Mouse (Mus musculus): ENCODE results near the gene Olfr1431.
"Not testable (repeated sequence)": the region's sequence is repeated elsewhere in the genome, so short reads cannot be mapped to it uniquely, and the experiment has no call there.

Gene Olfr1431

GRCm38 (mm10) chr19:12200334-12200733 lies at the start of gene Olfr1431:
Olfr1431 (plus strand) TSS chr19:12200634.
- no peak for DNase-seq (ENCODE audit: low read depth in 2 of 2, low spot score in 2 of 2)

DNA sequence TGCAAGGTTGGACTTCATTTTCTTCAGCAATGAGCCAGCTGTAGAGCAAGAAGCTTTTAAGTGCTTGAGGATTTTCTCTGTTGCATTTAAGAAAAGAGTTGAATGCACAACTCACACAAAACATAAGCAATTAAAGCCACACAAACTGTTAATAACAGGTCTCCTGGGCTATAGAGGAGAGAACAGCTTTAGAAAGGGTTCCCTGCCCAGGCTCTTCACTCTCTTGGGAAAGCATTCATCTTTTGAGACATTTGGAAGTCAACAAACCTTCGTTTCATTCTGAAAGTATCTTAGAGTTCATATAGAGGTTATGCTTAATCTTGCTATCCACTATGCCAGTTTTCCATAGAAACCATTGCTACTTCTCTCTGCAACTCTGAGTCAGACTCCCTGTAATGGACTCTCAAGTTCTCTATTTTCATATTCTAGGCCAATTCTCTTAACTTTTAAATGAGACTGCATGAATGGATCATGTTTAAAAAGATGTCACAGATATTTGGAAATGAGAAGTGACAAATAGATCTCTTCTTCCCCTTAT lies 30.3 kb upstream of the Olfr1431 start, which contains the start of gene Olfr1555-ps1:
TSS of gene Olfr1555-ps1 (minus strand) at position 51 of the 538 bp plus-strand sequence.
- DNase-seq (ENCODE audit: low read depth in 2 of 2, low spot score in 2 of 2) = not testable (repeated sequence)

- DNase-seq (ENCODE audit: low read depth in 2 of 2, low spot score in 2 of 2) = not testable (repeated sequence)
Measured at GRCm38 (mm10) chr19:12175431-12175830, 25.0 kb upstream of the Olfr1431 start.

- not testable (repeated sequence) for DNase-seq (ENCODE audit: low read depth in 2 of 2, low spot score in 2 of 2)
Measured at GRCm38 (mm10) chr19:12199076-12199475, 1.4 kb upstream of the Olfr1431 start.

DNA sequence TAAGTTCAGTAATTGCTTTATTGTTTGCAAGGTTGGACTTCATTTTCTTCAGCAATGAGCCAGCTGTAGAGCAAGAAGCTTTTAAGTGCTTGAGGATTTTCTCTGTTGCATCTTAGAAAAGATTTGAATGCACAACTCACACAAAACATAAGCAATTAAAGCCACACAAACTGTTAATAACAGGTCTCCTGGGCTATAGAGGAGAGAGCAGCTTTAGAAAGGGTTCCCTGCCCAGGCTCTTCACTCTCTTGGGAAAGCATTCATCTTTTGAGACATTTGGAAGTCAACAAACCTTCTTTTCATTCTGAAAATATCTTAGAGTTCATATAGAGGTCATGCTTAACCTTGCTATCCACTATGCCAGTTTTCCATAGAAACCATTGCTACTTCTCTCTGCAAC lies 32.1 kb downstream of the Olfr1431 start, which contains the start of gene Olfr1432:
TSS of gene Olfr1432 (minus strand) at position 101 of the 400 bp plus-strand sequence.
- DNase-seq (ENCODE audit: low read depth in 2 of 2, low spot score in 2 of 2) = not testable (repeated sequence)

GRCm38 (mm10) chr19:12241559-12241958 lies 41.1 kb downstream of the Olfr1431 start, which contains the start of gene Olfr262:
Olfr262 (minus strand) TSS chr19:12241659.
- DNase-seq (ENCODE audit: low read depth in 2 of 2, low spot score in 2 of 2) = no peak

DNA sequence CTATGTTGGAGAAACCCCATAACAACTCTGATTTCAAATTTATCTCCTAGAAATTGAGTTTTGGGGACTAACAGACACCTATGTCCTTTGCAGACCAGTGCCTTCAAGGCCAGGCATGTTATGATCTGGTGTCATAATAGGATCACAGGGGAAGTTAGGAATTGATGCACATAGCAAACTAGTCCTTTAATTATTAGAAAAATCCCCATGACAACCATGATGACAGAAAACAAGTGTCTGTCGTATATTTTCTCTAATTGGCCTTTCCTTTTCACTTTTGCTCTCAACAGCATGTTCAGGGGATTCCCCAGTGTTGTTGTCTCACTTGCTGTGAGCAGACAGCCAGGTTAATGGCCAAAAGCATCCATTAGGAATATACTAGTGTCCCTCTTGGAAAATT lies 60.3 kb downstream of the Olfr1431 start, which contains the start of gene Olfr235:
TSS of gene Olfr235 (plus strand) at position 301 of the 400 bp plus-strand sequence.
- DNase-seq (ENCODE audit: low read depth in 2 of 2, low spot score in 2 of 2) = no peak

Measured in CD8-positive naive resting alpha-beta T cell, adult 2 months (primary cell).